21 mouse cellular contexts compared by ENCODE assay signal in genomic region chr2:106883390-106883789, GRCm38 (mm10).
"Had no signal": no experiment of that assay in that cellular context is flagged by ENCODE, and none has a peak within 500 bp of the region (broad histone marks: within the 10 kb centered on the region; RNA-seq: fewer than 3 reads in every experiment).

No protein-coding gene starts in this region.

- DNase-seq: kidney, adult 11 months; kidney, adult 8-10 months; kidney, postnatal 14 days; layer of hippocampus, adult 9-11 months; layer of hippocampus, postnatal 36 days; liver; lung, adult 18-20 months; lung, postnatal 10 days; lung, postnatal 36 days; thymus, adult 18-20 months; thymus, postnatal 36 days had no signal

- H3K4me2 ChIP-seq: kidney, embryonic 15.5 days; limb, embryonic 13.5 days; liver, embryonic 12.5 days; liver, embryonic 15.5 days; lung, embryonic 15.5 days; midbrain, embryonic 13.5 days had no signal

- H3K9me3 ChIP-seq: kidney, embryonic 15.5 days; limb, embryonic 13.5 days; liver, embryonic 12.5 days; liver, embryonic 15.5 days; lung, embryonic 15.5 days; midbrain, embryonic 10.5 days; midbrain, embryonic 13.5 days had no signal

- H3K36me3 ChIP-seq: kidney, embryonic 15.5 days; limb, embryonic 13.5 days; liver, embryonic 12.5 days; liver, embryonic 15.5 days; lung, embryonic 15.5 days; midbrain, embryonic 10.5 days; midbrain, embryonic 13.5 days had no signal

- H3K9ac ChIP-seq: kidney, embryonic 15.5 days; limb, embryonic 13.5 days; liver, embryonic 12.5 days; liver, embryonic 15.5 days; lung, embryonic 15.5 days; midbrain, embryonic 13.5 days had no signal

- ATAC-seq: liver, embryonic 12.5 days; midbrain, embryonic 13.5 days had no signal

- H3K27me3 ChIP-seq: kidney, embryonic 15.5 days; limb, embryonic 13.5 days; liver, embryonic 12.5 days; liver, embryonic 15.5 days; lung, embryonic 15.5 days; megakaryocyte, embryonic 14.5 days; midbrain, embryonic 13.5 days had no signal

- H3K4me1 ChIP-seq: liver, embryonic 12.5 days; liver, embryonic 15.5 days; lung, embryonic 15.5 days; megakaryocyte, embryonic 14.5 days; midbrain, embryonic 10.5 days had no signal

- H3K4me3 ChIP-seq: kidney, embryonic 15.5 days; layer of hippocampus, adult 2 months; left cerebral cortex, adult 2 months; limb, embryonic 13.5 days; liver, embryonic 12.5 days; liver, embryonic 15.5 days; lung, embryonic 15.5 days; megakaryocyte, embryonic 14.5 days; midbrain, embryonic 10.5 days; midbrain, embryonic 13.5 days had no signal

- H3K27ac ChIP-seq: kidney, embryonic 15.5 days; layer of hippocampus, adult 2 months; left cerebral cortex, adult 2 months; limb, embryonic 13.5 days; liver, embryonic 12.5 days; liver, embryonic 15.5 days; lung, embryonic 15.5 days; midbrain, embryonic 10.5 days; midbrain, embryonic 13.5 days had no signal
